ENCODE assay signal across 8 mouse cellular contexts in the genomic region with DNA sequence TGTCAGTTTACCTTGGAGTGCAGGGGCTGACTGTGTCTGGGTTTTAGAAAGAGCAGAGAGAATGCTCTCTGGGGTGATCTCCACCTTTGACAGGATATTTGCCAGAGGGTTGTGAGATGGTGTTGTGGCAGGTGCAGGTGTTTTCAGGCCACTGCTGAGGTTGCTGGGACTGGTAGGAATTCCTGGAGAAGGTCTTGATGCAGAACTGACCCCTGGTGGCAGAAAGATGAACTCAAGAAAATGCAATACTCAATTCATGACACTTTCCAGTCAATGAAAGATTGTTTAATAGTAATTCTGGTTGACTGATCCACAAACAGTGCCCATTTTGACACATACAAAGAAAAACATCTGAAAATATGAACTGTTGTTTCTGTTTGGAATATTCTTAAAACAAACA. TPM values are rescaled to one million over a fixed set of nuclear protein-coding genes. Genes with fewer than 3 reads are reported as not detected.
A peak's percentile ranks its signal among the peaks of the same experiment; 100 is the strongest.
DNase-seq lines count a peak whose midpoint lies in the region.

No protein-coding gene starts in this region.

- intact Hi-C loops in heart, postnatal 10 days (cut with DNase I) = loop anchor here (1.0 to 5.0 kb wide), 3 partner anchors 95 to 255 kb away; no protein-coding TSS in a partner anchor
- intact Hi-C loops in heart, postnatal 25 days (cut with DNase I) = loop anchor here (1.0 to 5.0 kb wide), 4 partner anchors 70 to 255 kb away; no protein-coding TSS in a partner anchor

- DNase-seq in heart, postnatal 10 days = peak; percentile 49 to 68
- DNase-seq in heart, postnatal 25 days (ENCODE audit: low spot score) = no peak
- DNase-seq in CD4-positive, CD25-positive, alpha-beta regulatory T cell, adult 2 months (ENCODE audit: low read depth, low spot score) = peak; percentile 72
- DNase-seq in R1 (ENCODE audit: low read depth, low spot score) = peak; percentile 58
- peak; percentile 53 for DNase-seq in lung, postnatal 14 days
- DNase-seq in testis, postnatal 14 days (ENCODE audit: low spot score) = no peak
- DNase-seq in adrenal gland, postnatal 4 days (ENCODE audit: low spot score in 2 of 2) = no peak
- no peak for DNase-seq in left cerebral cortex, adult 11 months (ENCODE audit: low spot score)

RNA-seq across cellular contexts. Expression of a gene that starts 12.0 kb away (rescaled TPM):
- 10 to 100 TPM; 33.5 to 39.6 TPM for total RNA-seq in heart, postnatal 10 days (2021)
- 10 to 100 TPM; 46.6 to 49.4 TPM for total RNA-seq in heart, postnatal 25 days (2021)
- total RNA-seq in adrenal gland, postnatal 4 days (2021) = 10 to 100 TPM; 48.2 to 51.7 TPM

RNA-seq across cellular contexts. Expression of a gene that starts 32.6 kb away (rescaled TPM):
- 10 to 100 TPM; 49.2 to 59.2 TPM for total RNA-seq in heart, postnatal 10 days (2021)
- total RNA-seq in heart, postnatal 25 days (2021) = 10 to 100 TPM; 52.1 to 60.8 TPM
- 100 to 1,000 TPM; 205 to 241 TPM for total RNA-seq in adrenal gland, postnatal 4 days (2021)

RNA-seq across cellular contexts. Expression of a gene that starts 46.7 kb away (rescaled TPM):
- 10 to 100 TPM; 51.4 to 53.4 TPM for total RNA-seq in heart, postnatal 10 days (2021)
- total RNA-seq in heart, postnatal 25 days (2021) = 10 to 100 TPM; 40.4 to 46.1 TPM
- total RNA-seq in adrenal gland, postnatal 4 days (2021) = 10 to 100 TPM; 56.5 to 64.1 TPM

Comparison
In these comparisons a context has a peak if more than half of its experiments do, and no peak if none do; other contexts are left out.
1. DNase-seq: peak in heart, postnatal 10 days (2 of 2), CD4-positive, CD25-positive, alpha-beta regulatory T cell, adult 2 months (single experiment), R1 (single experiment) and lung, postnatal 14 days (single experiment); none in heart, postnatal 25 days (single experiment), testis, postnatal 14 days (single experiment), adrenal gland, postnatal 4 days (0 of 2) and left cerebral cortex, adult 11 months (single experiment).